Mouse (Mus musculus) brain, embryonic 14.5 days (tissue): Measurements from ENCODE around the gene Uba7.

Source experiments
- CTCF ChIP-seq: fragments of 200-500 bp; IDR thresholded peaks from 2 replicates; pipeline ENCODE4 v1.5.1; 2012; ENCODE audit warnings: inconsistent platforms, mild to moderate bottlenecking, moderate library complexity, borderline replicate concordance; ENCODE audit not compliant: insufficient read depth, insufficient read length; ENCODE audit errors: extremely low read depth
- POLR2A ChIP-seq: fragments of 200-500 bp; IDR thresholded peaks from 2 replicates; pipeline ENCODE4 v1.6.1; 2012; ENCODE audit warnings: mild to moderate bottlenecking, inconsistent platforms, borderline replicate concordance; ENCODE audit not compliant: poor library complexity, insufficient read depth, insufficient read length, severe bottlenecking; ENCODE audit errors: extremely low read depth

GRCm38 (mm10) chr9:107949922-107950235 lies 25.4 kb upstream of the Uba7 start, which contains the start of gene Traip:
- TF ChIP-seq POLR2A (no peak), CTCF (no peak)
